Mouse (Mus musculus): ENCODE results near the gene Fbxo36. TPM values are rescaled to one million over a fixed set of nuclear protein-coding genes. Genes with fewer than 3 reads are reported as not detected.

Fbxo36 gene
- polyA plus RNA-seq, 1 experiment from 2014 or later = 11.8 TPM

- DNase-seq (ENCODE audit: low spot score) = no peak
- H3K9ac ChIP-seq (ENCODE audit: low read length) = no peak overlapping the region
- no peak overlapping the region for H3K27ac ChIP-seq (ENCODE audit: low read depth)
- H3K36me3 ChIP-seq (ENCODE audit: control insufficient read depth, insufficient read depth, low read length) = no peaks in the 10 kb centered on the region
- H3K4me3 ChIP-seq (ENCODE audit: low read depth, low read length) = no peak overlapping the region
- no peaks in the 10 kb centered on the region for H3K27me3 ChIP-seq (replicated peaks; ENCODE audit: control insufficient read depth, insufficient read depth, low read length)
- no peaks in the 10 kb centered on the region for H3K9me3 ChIP-seq (ENCODE audit: control insufficient read depth, low read length)
- 54% methylated on average over 8 of the region's 8 CpGs for whole genome bisulfite sequencing
- H3K4me2 ChIP-seq (ENCODE audit: low read length) = no peak overlapping the region
- H3K4me1 ChIP-seq (replicated peaks; ENCODE audit: control insufficient read depth, insufficient read depth, low read length) = no peaks in the 10 kb centered on the region
- no peak for ATAC-seq (replicated peaks; ENCODE audit: low FRiP score, low TSS enrichment, low read depth)
Observed at GRCm38 (mm10) chr1:84889330-84890004, 49.8 kb downstream of the Fbxo36 start.

- no peaks in the 10 kb centered on the region for H3K27me3 ChIP-seq (replicated peaks; ENCODE audit: control insufficient read depth, insufficient read depth, low read length)
- no peak overlapping the region for H3K27ac ChIP-seq (ENCODE audit: low read depth)
- H3K36me3 ChIP-seq (ENCODE audit: control insufficient read depth, insufficient read depth, low read length) = no peaks in the 10 kb centered on the region
- H3K4me1 ChIP-seq (replicated peaks; ENCODE audit: control insufficient read depth, insufficient read depth, low read length) = no peaks in the 10 kb centered on the region
- no peak overlapping the region for H3K4me2 ChIP-seq (ENCODE audit: low read length)
- no peak for DNase-seq (ENCODE audit: low spot score)
- H3K4me3 ChIP-seq (ENCODE audit: low read depth, low read length) = no peak overlapping the region
- no peak for ATAC-seq (replicated peaks; ENCODE audit: low FRiP score, low TSS enrichment, low read depth)
- WGBS = 55% methylated on average over 7 of the region's 7 CpGs
- H3K9me3 ChIP-seq (ENCODE audit: control insufficient read depth, low read length) = no peaks in the 10 kb centered on the region
- H3K9ac ChIP-seq (ENCODE audit: low read length) = no peak overlapping the region
Observed at GRCm38 (mm10) chr1:84890005-84890393, 50.4 kb downstream of the Fbxo36 start.

- no peak overlapping the region for H3K9ac ChIP-seq (ENCODE audit: low read length)
- WGBS = 81% methylated on average over 7 of the region's 7 CpGs
Observed at GRCm38 (mm10) chr1:84890503-84890902, 50.9 kb downstream of the Fbxo36 start.

GRCm38 (mm10) chr1:84891746-84892145 lies 52.1 kb downstream of the Fbxo36 start:
- no peak overlapping the region for H3K27ac ChIP-seq (ENCODE audit: low read depth)
- H3K9ac ChIP-seq (ENCODE audit: low read length) = no peak overlapping the region
- H3K4me1 ChIP-seq (replicated peaks; ENCODE audit: control insufficient read depth, insufficient read depth, low read length) = no peaks in the 10 kb centered on the region
- H3K9me3 ChIP-seq (ENCODE audit: control insufficient read depth, low read length) = no peaks in the 10 kb centered on the region
- ATAC-seq (replicated peaks; ENCODE audit: low FRiP score, low TSS enrichment, low read depth) (no peak), DNase-seq (ENCODE audit: low spot score) (no peak)
- no peaks in the 10 kb centered on the region for H3K36me3 ChIP-seq (ENCODE audit: control insufficient read depth, insufficient read depth, low read length)
- no peak overlapping the region for H3K4me3 ChIP-seq (ENCODE audit: low read depth, low read length)
- no peak overlapping the region for H3K4me2 ChIP-seq (ENCODE audit: low read length)
- no peaks in the 10 kb centered on the region for H3K27me3 ChIP-seq (replicated peaks; ENCODE audit: control insufficient read depth, insufficient read depth, low read length)
- 93% methylated on average over 9 of the region's 9 CpGs for WGBS

More at GRCm38 (mm10) chr1:84890503-84890902, 50.9 kb downstream of the Fbxo36 start:
- Histone ChIP-seq H3K36me3 (ENCODE audit: control insufficient read depth, insufficient read depth, low read length) (no peaks in the 10 kb centered on the region), H3K4me3 (ENCODE audit: low read depth, low read length) (no peak overlapping the region), H3K27ac (ENCODE audit: low read depth) (no peak overlapping the region), H3K27me3 (replicated peaks; ENCODE audit: control insufficient read depth, insufficient read depth, low read length) (no peaks in the 10 kb centered on the region), H3K4me2 (ENCODE audit: low read length) (no peak overlapping the region), H3K4me1 (replicated peaks; ENCODE audit: control insufficient read depth, insufficient read depth, low read length) (no peaks in the 10 kb centered on the region), H3K9me3 (ENCODE audit: control insufficient read depth, low read length) (no peaks in the 10 kb centered on the region)
- DNase-seq (ENCODE audit: low spot score) = no peak
- no peak for ATAC-seq (replicated peaks; ENCODE audit: low FRiP score, low TSS enrichment, low read depth)

- no peak for ATAC-seq (replicated peaks; ENCODE audit: low FRiP score, low TSS enrichment, low read depth)
- Histone ChIP-seq H3K27me3 (replicated peaks; ENCODE audit: control insufficient read depth, insufficient read depth, low read length) (no peaks in the 10 kb centered on the region), H3K9ac (ENCODE audit: low read length) (no peak overlapping the region), H3K27ac (ENCODE audit: low read depth) (no peak overlapping the region), H3K4me3 (ENCODE audit: low read depth, low read length) (no peak overlapping the region), H3K4me1 (replicated peaks; ENCODE audit: control insufficient read depth, insufficient read depth, low read length) (no peaks in the 10 kb centered on the region), H3K9me3 (ENCODE audit: control insufficient read depth, low read length) (no peaks in the 10 kb centered on the region), H3K36me3 (ENCODE audit: control insufficient read depth, insufficient read depth, low read length) (no peaks in the 10 kb centered on the region), H3K4me2 (ENCODE audit: low read length) (no peak overlapping the region)
- no peak for DNase-seq (ENCODE audit: low spot score)
- 86% methylated on average over 6 of the region's 6 CpGs for WGBS
Observed at GRCm38 (mm10) chr1:84897364-84897763, 57.7 kb downstream of the Fbxo36 start.

- Histone ChIP-seq H3K36me3 (ENCODE audit: control insufficient read depth, insufficient read depth, low read length) (no peaks in the 10 kb centered on the region), H3K9me3 (ENCODE audit: control insufficient read depth, low read length) (no peaks in the 10 kb centered on the region), H3K9ac (ENCODE audit: low read length) (no peak overlapping the region), H3K27me3 (replicated peaks; ENCODE audit: control insufficient read depth, insufficient read depth, low read length) (no peaks in the 10 kb centered on the region), H3K4me3 (ENCODE audit: low read depth, low read length) (no peak overlapping the region), H3K4me1 (replicated peaks; ENCODE audit: control insufficient read depth, insufficient read depth, low read length) (no peaks in the 10 kb centered on the region), H3K27ac (ENCODE audit: low read depth) (no peak overlapping the region), H3K4me2 (ENCODE audit: low read length) (no peak overlapping the region)
- no peak for DNase-seq (ENCODE audit: low spot score)
- no peak for ATAC-seq (replicated peaks; ENCODE audit: low FRiP score, low TSS enrichment, low read depth)
- WGBS = 86% methylated on average over 6 of the region's 6 CpGs
Observed at GRCm38 (mm10) chr1:84899156-84899555, 59.5 kb downstream of the Fbxo36 start.

- WGBS = 86% methylated on average over 2 of the region's 2 CpGs
- no peak for DNase-seq (ENCODE audit: low spot score)
Observed at GRCm38 (mm10) chr1:84904467-84904866, 64.8 kb downstream of the Fbxo36 start.

GRCm38 (mm10) chr1:84910177-84910804 lies 70.7 kb downstream of the Fbxo36 start:
- DNase-seq (ENCODE audit: low spot score) = no peak
- Histone ChIP-seq H3K27ac (ENCODE audit: low read depth) (no peak overlapping the region), H3K4me2 (ENCODE audit: low read length) (no peak overlapping the region), H3K4me3 (ENCODE audit: low read depth, low read length) (no peak overlapping the region), H3K4me1 (replicated peaks; ENCODE audit: control insufficient read depth, insufficient read depth, low read length) (no peaks in the 10 kb centered on the region), H3K9me3 (ENCODE audit: control insufficient read depth, low read length) (no peaks in the 10 kb centered on the region), H3K36me3 (ENCODE audit: control insufficient read depth, insufficient read depth, low read length) (no peaks in the 10 kb centered on the region), H3K9ac (ENCODE audit: low read length) (no peak overlapping the region), H3K27me3 (replicated peaks; ENCODE audit: control insufficient read depth, insufficient read depth, low read length) (no peaks in the 10 kb centered on the region)
- ATAC-seq (replicated peaks; ENCODE audit: low FRiP score, low TSS enrichment, low read depth) = no peak
- WGBS = 75% methylated on average over 8 of the region's 8 CpGs

More at GRCm38 (mm10) chr1:84904467-84904866, 64.8 kb downstream of the Fbxo36 start:
- no peak for ATAC-seq (replicated peaks; ENCODE audit: low FRiP score, low TSS enrichment, low read depth)
- H3K27ac ChIP-seq (ENCODE audit: low read depth) = no peak overlapping the region
- H3K9me3 ChIP-seq (ENCODE audit: control insufficient read depth, low read length) = no peaks in the 10 kb centered on the region
- H3K36me3 ChIP-seq (ENCODE audit: control insufficient read depth, insufficient read depth, low read length) = no peaks in the 10 kb centered on the region
- no peak overlapping the region for H3K4me2 ChIP-seq (ENCODE audit: low read length)
- H3K4me3 ChIP-seq (ENCODE audit: low read depth, low read length) = no peak overlapping the region
- no peaks in the 10 kb centered on the region for H3K4me1 ChIP-seq (replicated peaks; ENCODE audit: control insufficient read depth, insufficient read depth, low read length)
- H3K9ac ChIP-seq (ENCODE audit: low read length) = no peak overlapping the region
- H3K27me3 ChIP-seq (replicated peaks; ENCODE audit: control insufficient read depth, insufficient read depth, low read length) = no peaks in the 10 kb centered on the region

GRCm38 (mm10) chr1:84912571-84912970 lies 72.9 kb downstream of the Fbxo36 start:
- ATAC-seq (replicated peaks; ENCODE audit: low FRiP score, low TSS enrichment, low read depth) (no peak), DNase-seq (ENCODE audit: low spot score) (no peak)
- Histone ChIP-seq H3K9me3 (ENCODE audit: control insufficient read depth, low read length) (no peaks in the 10 kb centered on the region), H3K36me3 (ENCODE audit: control insufficient read depth, insufficient read depth, low read length) (no peaks in the 10 kb centered on the region), H3K27me3 (replicated peaks; ENCODE audit: control insufficient read depth, insufficient read depth, low read length) (no peaks in the 10 kb centered on the region), H3K4me2 (ENCODE audit: low read length) (no peak overlapping the region), H3K4me3 (ENCODE audit: low read depth, low read length) (no peak overlapping the region), H3K9ac (ENCODE audit: low read length) (no peak overlapping the region), H3K4me1 (replicated peaks; ENCODE audit: control insufficient read depth, insufficient read depth, low read length) (no peaks in the 10 kb centered on the region), H3K27ac (ENCODE audit: low read depth) (no peak overlapping the region)
- 93% methylated on average over 11 of the region's 11 CpGs for WGBS
